Mouse (Mus musculus): ENCODE results near the gene Iqcj. TPM values are rescaled to one million over a fixed set of nuclear protein-coding genes. Genes with fewer than 3 reads are reported as not detected.

The Iqcj gene
- not detected for polyA plus RNA-seq (2017; shearing (Covaris generic))

DNA sequence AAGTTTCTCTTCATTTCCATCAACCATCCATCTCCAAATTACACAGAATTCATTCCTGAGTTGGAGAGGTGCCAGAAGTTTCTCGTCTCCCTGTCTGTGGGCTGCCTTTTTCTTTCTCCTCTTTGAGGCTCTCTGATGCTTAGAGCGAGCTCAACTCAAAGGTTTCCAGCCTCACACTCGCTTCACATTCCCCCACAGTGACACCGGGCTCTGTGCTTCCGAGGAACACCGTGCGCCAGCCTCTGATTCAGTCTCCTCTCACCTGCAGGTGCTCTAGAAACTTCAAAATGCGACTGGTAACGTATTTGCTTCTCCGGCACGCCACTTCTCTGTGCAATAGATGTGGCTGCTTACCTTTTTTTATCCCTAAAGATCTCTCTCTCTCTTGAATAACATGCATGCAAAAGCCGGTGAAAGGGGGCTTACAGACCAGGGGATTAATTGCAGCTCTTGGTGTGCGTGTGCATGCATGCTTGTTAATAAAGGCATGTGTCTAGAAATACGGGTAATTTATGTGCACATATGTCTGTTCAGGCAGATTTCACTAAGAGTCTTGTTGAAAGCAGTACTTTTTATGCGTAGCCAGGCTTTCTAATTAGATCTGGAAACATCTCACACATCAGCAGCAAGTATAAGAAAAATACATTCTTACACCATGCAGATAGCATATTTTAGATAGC lies at the start of gene Iqcj, which contains the start of gene Iqschfp:
TSS of gene Iqcj (plus strand) at position 195 of the 680 bp plus-strand sequence.
TSS of gene Iqschfp (plus strand) at position 207 of the 680 bp plus-strand sequence.

DNA sequence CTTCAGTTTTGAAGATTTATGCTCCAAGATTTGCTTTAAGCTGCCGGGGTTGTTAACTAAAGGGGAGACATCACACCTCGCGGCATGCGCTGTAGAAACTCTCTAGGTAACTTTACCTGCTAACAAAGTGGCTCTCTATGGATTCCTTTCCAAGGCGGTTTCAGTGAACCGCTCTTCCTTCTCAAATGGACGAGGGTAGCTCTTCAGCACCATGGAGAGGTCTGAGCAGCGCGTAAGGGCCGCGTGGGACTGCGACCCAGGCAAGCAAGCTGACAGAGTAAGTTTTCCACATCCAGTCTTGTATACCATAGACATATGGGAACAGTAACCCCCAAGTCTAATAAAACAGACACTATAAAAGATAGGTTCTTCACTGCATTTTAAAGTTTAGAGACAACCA lies 172.7 kb downstream of the Iqcj start, which contains the start of gene Schip1:
TSS of gene Schip1 (plus strand) at position 72 of the 400 bp plus-strand sequence.

Other genes with a start within 250 kb of the Iqcj start
- not detected for gene Iqschfp, start within 50 bp of the Iqcj start, polyA plus RNA-seq (2017; shearing (Covaris generic))
- gene Schip1, start 172.6 kb downstream of the Iqcj start, polyA plus RNA-seq (2017; shearing (Covaris generic)), result 1 to 10 TPM in 1 of 2 experiments, under 1 TPM in 1; 0.36 to 7.9 TPM

Measured in inflammation-experienced regulatory T-cells (primary cell).